Mouse (Mus musculus) left cerebral cortex, postnatal 14 days (tissue): ENCODE data around the gene Lypd6b. TPM values are rescaled to one million over a fixed set of nuclear protein-coding genes. Genes with fewer than 3 reads are reported as not detected.

ENCODE experiments used
- DNase-seq, 2 experiments: peaks; one replicate each; pipeline ENCODE4 v3.0.0; 2021 to 2022; ENCODE audit warnings: low spot score in 2 of 2, mixed read lengths in 1 of 2
- intact Hi-C: fragments of 180-260 bp; cut with DNase I; formaldehyde crosslinking; loops from one replicate; pipeline ENCODE4 v1.15.1; 2025
- long read RNA-seq, 2 experiments: library from polyadenylated mRNA; stranded (forward); transcript quantifications; one replicate each; pipeline ENCODE4 v2.0.0; 2021
- total RNA-seq, 2 experiments: library from RNA; stranded (reverse); gene quantifications; 2 replicates each; pipeline ENCODE4 v1.2.3; 2021

The Lypd6b gene
- 10 to 100 TPM; 10.7 to 10.9 TPM for total RNA-seq
- long read RNA-seq, experiment 1, partial matches to known transcripts, result 4 of 26 reads
- long read RNA-seq, experiment 1, other reads (novel, unspliced or antisense), result 22 of 26 reads
- long read RNA-seq, experiment 2, partial matches to known transcripts, result 3 of 25 reads
- long read RNA-seq, experiment 2, other reads (novel, unspliced or antisense), result 22 of 25 reads

- DNase-seq, result no peak
- intact Hi-C loops, result no loop called here
Observed at GRCm38 (mm10) chr2:49787376-49788050, at the start of gene Lypd6b. TSS of gene Lypd6b (plus strand) at chr2:49787688.

GRCm38 (mm10) chr2:49739046-49739445 lies 48.4 kb upstream of the Lypd6b start:
- intact Hi-C loops, result no loop called here
- DNase-seq, result no peak

- intact Hi-C loops, result no loop called here
- DNase-seq, result no peak
Observed at GRCm38 (mm10) chr2:49741026-49741425, 46.5 kb upstream of the Lypd6b start.

GRCm38 (mm10) chr2:49741895-49742734 lies 45.4 kb upstream of the Lypd6b start:
- DNase-seq, result peak; percentile 61 to 68
- intact Hi-C loops, result no loop called here

GRCm38 (mm10) chr2:49742919-49743318 lies 44.6 kb upstream of the Lypd6b start:
- intact Hi-C loops, result no loop called here
- DNase-seq, result no peak

GRCm38 (mm10) chr2:49743775-49744174 lies 43.7 kb upstream of the Lypd6b start:
- intact Hi-C loops, result no loop called here

GRCm38 (mm10) chr2:49744251-49745093 lies 43.0 kb upstream of the Lypd6b start:
- intact Hi-C loops, result no loop called here
- DNase-seq, result no peak

More at GRCm38 (mm10) chr2:49743775-49744174, 43.7 kb upstream of the Lypd6b start:
- DNase-seq, result no peak

- intact Hi-C loops, result no loop called here
- DNase-seq, result no peak
Observed at GRCm38 (mm10) chr2:49745094-49745781, 42.2 kb upstream of the Lypd6b start.

GRCm38 (mm10) chr2:49746947-49747346 lies 40.5 kb upstream of the Lypd6b start:
- intact Hi-C loops, result no loop called here
- no peak for DNase-seq

- DNase-seq, result no peak
Observed at GRCm38 (mm10) chr2:49747670-49748069, 39.8 kb upstream of the Lypd6b start.

GRCm38 (mm10) chr2:49748628-49749342 lies 38.7 kb upstream of the Lypd6b start:
- DNase-seq, result peak; percentile 67 to 81
- intact Hi-C loops, result no loop called here

More at GRCm38 (mm10) chr2:49747670-49748069, 39.8 kb upstream of the Lypd6b start:
- intact Hi-C loops, result no loop called here

- intact Hi-C loops, result no loop called here
- DNase-seq, result no peak
Observed at GRCm38 (mm10) chr2:49749730-49750576, 37.5 kb upstream of the Lypd6b start.

- DNase-seq, result peak; percentile 40 to 48
Observed at GRCm38 (mm10) chr2:49751544-49752210, 35.8 kb upstream of the Lypd6b start.

GRCm38 (mm10) chr2:49752211-49752607 lies 35.3 kb upstream of the Lypd6b start:
- DNase-seq, result no peak
- intact Hi-C loops, result no loop called here

More at GRCm38 (mm10) chr2:49751544-49752210, 35.8 kb upstream of the Lypd6b start:
- intact Hi-C loops, result no loop called here

GRCm38 (mm10) chr2:49753062-49753461 lies 34.4 kb upstream of the Lypd6b start:
- intact Hi-C loops, result no loop called here
- DNase-seq, result no peak

GRCm38 (mm10) chr2:49755054-49755453 lies 32.4 kb upstream of the Lypd6b start:
- peak; percentile 61 to 79 for DNase-seq

GRCm38 (mm10) chr2:49757616-49758015 lies 29.9 kb upstream of the Lypd6b start:
- DNase-seq, result no peak
- intact Hi-C loops, result no loop called here

More at GRCm38 (mm10) chr2:49755054-49755453, 32.4 kb upstream of the Lypd6b start:
- intact Hi-C loops, result no loop called here
